Mouse (Mus musculus): Measurements from ENCODE around the gene Otulinl. TPM values are rescaled to one million over a fixed set of nuclear protein-coding genes. Genes with fewer than 3 reads are reported as not detected.

The Otulinl gene
- polyA plus RNA-seq, 1 experiment from 2014 or later = 5.3 TPM

- WGBS = 15% methylated on average over 1 of the region's 1 CpGs
- Histone ChIP-seq H3K9me3 (replicated peaks) (no peaks in the 10 kb centered on the region), H3K4me3 (no peak overlapping the region), H3K27me3 (no peaks in the 10 kb centered on the region), H3K36me3 (no peaks in the 10 kb centered on the region), H3K9ac (no peak overlapping the region), H3K4me2 (no peak overlapping the region), H3K4me1 (replicated peaks) (peaks cover 11% of the 10 kb centered on the region; the same call in 1 of the 2 replicates), H3K27ac (peak overlapping the region; percentile 6; the same call in 1 of the 2 replicates)
- no peak for ATAC-seq (replicated peaks; ENCODE audit: insufficient number of reproducible peaks, insufficient read depth, low FRiP score, low read depth)
Measured at GRCm38 (mm10) chr15:27702972-27703313, 21.6 kb upstream of the Otulinl start.

GRCm38 (mm10) chr15:27702031-27702971, 20.9 kb upstream of the Otulinl start:
- no peaks in the 10 kb centered on the region for H3K9me3 ChIP-seq (replicated peaks)
- peak overlapping the region; percentile 6; the same call in 1 of the 2 replicates for H3K27ac ChIP-seq
- H3K4me3 ChIP-seq = no peak overlapping the region
- H3K4me2 ChIP-seq = no peak overlapping the region
- no peak for ATAC-seq (replicated peaks; ENCODE audit: insufficient number of reproducible peaks, insufficient read depth, low FRiP score, low read depth)
- H3K27me3 ChIP-seq = no peaks in the 10 kb centered on the region
- 27% methylated on average over 11 of the region's 11 CpGs for WGBS
- peaks cover 11% of the 10 kb centered on the region; the same call in 1 of the 2 replicates for H3K4me1 ChIP-seq (replicated peaks)
- H3K36me3 ChIP-seq = no peaks in the 10 kb centered on the region
- no peak overlapping the region for H3K9ac ChIP-seq

DNA sequence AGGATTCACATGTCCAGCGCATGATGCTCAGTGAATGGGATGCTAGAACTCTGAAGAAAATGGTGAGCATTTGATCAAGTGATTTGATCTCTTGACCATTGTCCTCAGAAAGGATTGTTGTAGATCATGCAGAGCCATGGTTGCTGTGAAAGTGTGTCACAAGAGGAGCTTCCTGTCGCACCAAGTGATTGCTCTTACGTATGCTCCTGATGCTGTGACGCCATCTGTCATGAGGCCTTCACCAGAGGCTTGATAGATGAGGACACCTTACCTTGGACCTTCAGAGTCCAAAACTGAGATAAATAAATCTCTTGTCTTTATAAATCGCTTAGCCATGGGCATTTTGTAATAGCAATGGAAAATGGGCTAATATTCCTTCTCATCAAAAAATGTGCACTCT, 16.3 kb upstream of the Otulinl start:
- no peak for ATAC-seq (replicated peaks; ENCODE audit: insufficient number of reproducible peaks, insufficient read depth, low FRiP score, low read depth)
- H3K9ac ChIP-seq = no peak overlapping the region
- H3K27ac ChIP-seq = no peak overlapping the region

DNA sequence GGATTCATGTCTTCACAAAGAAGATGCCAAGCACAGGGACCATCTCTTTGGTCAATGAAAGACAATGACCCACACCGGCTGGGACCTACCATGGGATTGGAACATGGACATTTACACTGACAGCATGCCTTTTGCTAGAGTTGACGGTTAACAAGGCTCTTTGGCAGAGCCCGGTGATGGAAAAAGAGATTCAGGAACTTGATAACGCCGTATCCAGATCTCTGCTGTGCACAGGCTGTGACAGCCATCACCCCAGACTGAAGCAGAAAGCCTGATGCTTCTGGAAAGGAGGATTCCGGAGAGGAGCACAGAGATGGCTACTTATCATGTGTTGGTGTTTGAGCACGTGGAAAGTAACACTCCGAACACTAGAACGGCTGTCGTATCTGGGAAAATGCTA, 11.9 kb upstream of the Otulinl start:
- H3K36me3 ChIP-seq = no peaks in the 10 kb centered on the region
- no peak overlapping the region for H3K4me2 ChIP-seq
- H3K27me3 ChIP-seq = no peaks in the 10 kb centered on the region
- no peak overlapping the region for H3K27ac ChIP-seq
- H3K4me3 ChIP-seq = no peak overlapping the region
- H3K9ac ChIP-seq = no peak overlapping the region
- H3K4me1 ChIP-seq (replicated peaks) = no peaks in the 10 kb centered on the region
- WGBS = 63% methylated on average over 10 of the region's 10 CpGs
- no peak for ATAC-seq (replicated peaks; ENCODE audit: insufficient number of reproducible peaks, insufficient read depth, low FRiP score, low read depth)
- no peaks in the 10 kb centered on the region for H3K9me3 ChIP-seq (replicated peaks)

More for the DNA sequence above, 16.3 kb upstream of the Otulinl start:
- no peaks in the 10 kb centered on the region for H3K36me3 ChIP-seq
- H3K4me3 ChIP-seq = no peak overlapping the region
- H3K27me3 ChIP-seq = no peaks in the 10 kb centered on the region
- peaks cover 8% of the 10 kb centered on the region; the same call in 1 of the 2 replicates for H3K4me1 ChIP-seq (replicated peaks)
- H3K9me3 ChIP-seq (replicated peaks) = no peaks in the 10 kb centered on the region
- H3K4me2 ChIP-seq = no peak overlapping the region
- 83% methylated on average over 5 of the region's 5 CpGs for WGBS

DNA sequence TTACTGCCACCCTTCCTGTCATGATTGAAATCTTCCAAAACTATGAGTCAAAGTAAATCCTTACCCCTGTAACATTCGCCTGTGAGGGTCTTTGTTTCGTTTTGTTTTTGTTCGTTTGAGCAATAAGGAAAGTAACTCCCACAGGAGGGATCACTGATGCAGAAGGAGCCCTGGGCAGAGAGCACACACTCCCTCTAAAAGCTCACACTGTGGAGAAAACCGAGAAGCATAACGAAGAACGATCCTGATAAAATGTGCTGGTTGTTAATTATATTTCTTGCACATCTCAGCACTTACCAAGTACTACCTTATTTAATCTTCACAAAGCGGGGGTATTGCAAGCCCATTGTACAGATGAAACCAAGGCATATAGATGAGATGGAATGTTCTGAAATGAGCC, 10.8 kb upstream of the Otulinl start:
- Histone ChIP-seq H3K27me3 (no peaks in the 10 kb centered on the region), H3K9me3 (replicated peaks) (no peaks in the 10 kb centered on the region), H3K27ac (no peak overlapping the region), H3K9ac (no peak overlapping the region), H3K4me1 (replicated peaks) (no peaks in the 10 kb centered on the region), H3K36me3 (no peaks in the 10 kb centered on the region), H3K4me3 (no peak overlapping the region), H3K4me2 (no peak overlapping the region)
- no peak for ATAC-seq (replicated peaks; ENCODE audit: insufficient number of reproducible peaks, insufficient read depth, low FRiP score, low read depth)
- WGBS = 80% methylated on average over 7 of the region's 7 CpGs

DNA sequence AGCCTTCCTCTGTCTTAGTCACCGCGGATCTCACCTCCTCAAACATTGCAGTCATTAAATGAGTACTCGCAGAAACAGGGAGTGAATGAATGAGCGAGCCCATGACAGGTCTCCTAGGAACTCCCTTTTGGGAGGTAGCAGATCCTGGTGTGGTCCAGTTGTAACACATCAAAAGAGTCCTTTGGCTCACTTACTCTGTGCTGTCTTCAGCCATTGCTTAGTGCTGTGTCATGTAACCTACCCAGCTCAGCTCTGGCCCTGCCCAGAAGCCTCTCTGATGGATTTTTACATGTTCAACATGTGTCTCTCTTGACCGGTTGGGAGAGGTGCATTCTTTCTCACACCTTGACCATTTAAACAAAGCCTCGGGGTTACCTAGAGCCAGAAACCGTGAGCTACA, 9.8 kb upstream of the Otulinl start:
- no peaks in the 10 kb centered on the region for H3K9me3 ChIP-seq (replicated peaks)
- no peaks in the 10 kb centered on the region for H3K4me1 ChIP-seq (replicated peaks)
- H3K9ac ChIP-seq = no peak overlapping the region
- H3K27ac ChIP-seq = no peak overlapping the region
- H3K4me2 ChIP-seq = no peak overlapping the region
- H3K36me3 ChIP-seq = no peaks in the 10 kb centered on the region
- no peak overlapping the region for H3K4me3 ChIP-seq
- peaks cover 2% of the 10 kb centered on the region; the same call in 1 of the 2 replicates for H3K27me3 ChIP-seq
- 79% methylated on average over 7 of the region's 7 CpGs for WGBS
- no peak for ATAC-seq (replicated peaks; ENCODE audit: insufficient number of reproducible peaks, insufficient read depth, low FRiP score, low read depth)

DNA sequence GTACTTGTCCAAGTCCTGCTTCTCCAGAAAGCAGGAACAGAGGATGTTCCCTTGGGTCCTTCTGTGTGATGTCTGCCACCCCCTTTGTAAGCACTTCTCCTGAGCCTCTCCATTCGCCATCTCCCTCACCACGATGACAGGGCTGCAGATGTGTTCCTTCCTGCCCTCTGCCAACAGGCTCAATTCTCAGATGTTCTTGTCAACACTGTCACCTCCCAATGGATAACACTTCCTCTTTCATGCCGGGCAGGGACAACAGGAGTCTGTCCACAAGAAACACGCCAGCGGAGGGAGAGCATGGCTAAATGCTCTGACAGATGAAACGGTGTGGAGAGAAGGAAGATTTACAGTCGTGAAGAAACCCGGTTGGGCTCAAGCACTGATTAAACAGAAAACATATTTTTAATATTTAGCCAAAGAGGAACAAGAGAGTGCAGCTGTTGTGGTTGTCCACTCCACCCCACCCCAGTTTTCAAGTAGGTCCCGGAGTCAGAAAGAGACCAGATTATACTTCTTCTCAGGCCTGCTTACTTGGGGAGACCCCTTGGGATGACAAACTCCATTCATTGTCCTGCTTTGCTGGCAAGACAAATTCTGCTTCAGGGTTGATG, 6.8 kb upstream of the Otulinl start:
- ATAC-seq (replicated peaks; ENCODE audit: insufficient number of reproducible peaks, insufficient read depth, low FRiP score, low read depth) = no peak
- 25% methylated on average over 9 of the region's 9 CpGs for WGBS
- H3K9ac ChIP-seq = no peak overlapping the region
- no peaks in the 10 kb centered on the region for H3K4me1 ChIP-seq (replicated peaks)
- H3K27me3 ChIP-seq = peaks cover 4% of the 10 kb centered on the region; the same call in 1 of the 2 replicates
- H3K9me3 ChIP-seq (replicated peaks) = no peaks in the 10 kb centered on the region
- H3K36me3 ChIP-seq = no peaks in the 10 kb centered on the region
- H3K4me3 ChIP-seq = no peak overlapping the region
- H3K4me2 ChIP-seq = no peak overlapping the region
- no peak overlapping the region for H3K27ac ChIP-seq

DNA sequence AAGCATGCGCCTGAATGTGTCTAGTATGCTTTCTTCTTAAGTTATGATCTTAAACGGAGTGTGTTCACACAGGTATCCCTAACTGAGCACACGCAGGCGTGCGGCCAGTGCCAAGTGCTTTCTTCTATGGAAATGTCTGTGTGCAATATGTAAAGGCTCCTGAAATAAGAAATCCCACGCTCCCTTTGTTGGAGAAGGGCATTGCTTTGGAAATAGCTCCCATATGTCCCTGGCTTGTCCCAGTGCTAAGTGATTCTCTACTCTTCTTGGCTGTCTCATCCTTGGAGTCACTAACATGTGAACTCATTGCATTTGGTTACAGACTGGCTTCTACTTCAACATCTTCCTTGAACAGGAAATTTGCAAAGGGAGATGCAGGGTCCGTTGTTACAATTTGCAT, 3.4 kb upstream of the Otulinl start:
- H3K9me3 ChIP-seq (replicated peaks) = no peaks in the 10 kb centered on the region
- WGBS = 78% methylated on average over 7 of the region's 7 CpGs
- no peaks in the 10 kb centered on the region for H3K36me3 ChIP-seq
- no peak overlapping the region for H3K9ac ChIP-seq
- H3K4me2 ChIP-seq = no peak overlapping the region
- H3K4me3 ChIP-seq = no peak overlapping the region
- peaks cover 7% of the 10 kb centered on the region for H3K4me1 ChIP-seq (replicated peaks)
- H3K27me3 ChIP-seq = peaks cover 9% of the 10 kb centered on the region; the same call in 1 of the 2 replicates
- no peak overlapping the region for H3K27ac ChIP-seq
- no peak for ATAC-seq (replicated peaks; ENCODE audit: insufficient number of reproducible peaks, insufficient read depth, low FRiP score, low read depth)

- no peaks in the 10 kb centered on the region for H3K9me3 ChIP-seq (replicated peaks)
- no peak overlapping the region for H3K27ac ChIP-seq
- H3K36me3 ChIP-seq = no peaks in the 10 kb centered on the region
- no peak overlapping the region for H3K4me2 ChIP-seq
- WGBS = 90% methylated on average over 1 of the region's 1 CpGs
- H3K4me1 ChIP-seq (replicated peaks) = peaks cover 7% of the 10 kb centered on the region
- peaks cover 9% of the 10 kb centered on the region; the same call in 1 of the 2 replicates for H3K27me3 ChIP-seq
- ATAC-seq (replicated peaks; ENCODE audit: insufficient number of reproducible peaks, insufficient read depth, low FRiP score, low read depth) = no peak
- H3K4me3 ChIP-seq = no peak overlapping the region
- H3K9ac ChIP-seq = no peak overlapping the region
Measured at GRCm38 (mm10) chr15:27683206-27683605, 1.8 kb upstream of the Otulinl start.

- no peak overlapping the region for H3K27ac ChIP-seq
- 61% methylated on average over 9 of the region's 9 CpGs for WGBS
Measured at GRCm38 (mm10) chr15:27682619-27683018, 1.2 kb upstream of the Otulinl start.

GRCm38 (mm10) chr15:27680997-27681396, 382 bp downstream of the Otulinl start:
- Histone ChIP-seq H3K36me3 (no peaks in the 10 kb centered on the region), H3K27ac (no peak overlapping the region), H3K4me3 (peak overlapping the region; percentile 81), H3K27me3 (peaks cover 6% of the 10 kb centered on the region; the same call in 1 of the 2 replicates), H3K4me1 (replicated peaks) (peaks cover 11% of the 10 kb centered on the region), H3K9ac (peak overlapping the region; percentile 73), H3K4me2 (peak overlapping the region; percentile 99), H3K9me3 (replicated peaks) (no peaks in the 10 kb centered on the region)
- WGBS = 2% methylated on average over 28 of the region's 28 CpGs
- peak; percentile 37; the same call in 1 of the 2 replicates for ATAC-seq (replicated peaks; ENCODE audit: insufficient number of reproducible peaks, insufficient read depth, low FRiP score, low read depth)

More at GRCm38 (mm10) chr15:27682619-27683018, 1.2 kb upstream of the Otulinl start:
- peaks cover 9% of the 10 kb centered on the region; the same call in 1 of the 2 replicates for H3K27me3 ChIP-seq
- no peak overlapping the region for H3K4me2 ChIP-seq
- H3K36me3 ChIP-seq = no peaks in the 10 kb centered on the region
- H3K4me3 ChIP-seq = no peak overlapping the region
- peaks cover 7% of the 10 kb centered on the region for H3K4me1 ChIP-seq (replicated peaks)
- no peaks in the 10 kb centered on the region for H3K9me3 ChIP-seq (replicated peaks)
- ATAC-seq (replicated peaks; ENCODE audit: insufficient number of reproducible peaks, insufficient read depth, low FRiP score, low read depth) = no peak
- H3K9ac ChIP-seq = no peak overlapping the region

Data from heart, embryonic 15.5 days (tissue).